Mouse (Mus musculus) hindbrain, postnatal 0 days (tissue): ENCODE data around the gene Elavl3. TPM values are rescaled to one million over a fixed set of nuclear protein-coding genes. Genes with fewer than 3 reads are reported as not detected.
A peak's percentile ranks its signal among the peaks of the same experiment; 100 is the strongest.

Experiments
- ATAC-seq: fragments of 200-750 bp; cut with Nextera tagmentation; 2 replicates; pipeline ENCODE4 v1.8.0; 2017; ENCODE audit warnings: mild to moderate bottlenecking, moderate TSS enrichment, moderate library complexity
- DNase-seq: peaks from one replicate; pipeline ENCODE4 v3.0.0-alpha.2; 2015; ENCODE audit warnings: low spot score
- H3K27ac ChIP-seq: fragments of 300-500 bp; sonication (generic); 2 replicates; pipeline ENCODE4 v1.5.1; 2014; ENCODE audit warnings: mild to moderate bottlenecking
- H3K27me3 ChIP-seq: fragments of 300-500 bp; sonication (generic); 2 replicates; pipeline ENCODE4 v1.6.1; 2014; ENCODE audit warnings: low read length, mixed read lengths; ENCODE audit not compliant: insufficient read depth
- H3K36me3 ChIP-seq: fragments of 300-500 bp; sonication (generic); 2 replicates; pipeline ENCODE4 v1.6.1; 2014; ENCODE audit warnings: low read length, mixed read lengths; ENCODE audit not compliant: insufficient read depth
- H3K4me1 ChIP-seq: fragments of 300-500 bp; sonication (generic); 2 replicates; pipeline ENCODE4 v1.6.1; 2014; ENCODE audit warnings: antibody characterized with exemption, low read length, mixed read lengths; ENCODE audit not compliant: insufficient read depth
- H3K4me2 ChIP-seq: fragments of 300-500 bp; sonication (generic); 2 replicates; pipeline ENCODE4 v1.6.1; 2014; ENCODE audit warnings: low read depth, mild to moderate bottlenecking, low read length, moderate library complexity, mixed read lengths
- H3K4me3 ChIP-seq: fragments of 300-500 bp; sonication (generic); 2 replicates; pipeline ENCODE4 v1.5.1; 2014; ENCODE audit warnings: low read length
- H3K9ac ChIP-seq: fragments of 300-500 bp; sonication (generic); replicated peaks from 2 replicates; pipeline ENCODE4 v1.6.1; 2014; ENCODE audit warnings: mild to moderate bottlenecking, low read length, moderate library complexity, mixed read lengths
- H3K9me3 ChIP-seq: fragments of 300-500 bp; sonication (generic); 2 replicates; pipeline ENCODE4 v1.6.1; 2016; ENCODE audit warnings: low read length, mixed read lengths
- CTCF ChIP-seq: IDR thresholded peaks from 2 replicates; pipeline ENCODE4 v1.5.1; 2016; ENCODE audit warnings: antibody characterized with exemption, control low read depth, low read depth
- WGBS: fragments of 180-500 bp; shearing (Covaris S2); extraction: QIAGEN DNeasy Blood & Tissue Kit; methylation state at CpG from one replicate; pipeline ENCODE4 v1.1.7; 2014; 5-methylcytosine and 5-hydroxymethylcytosine counted together
- polyA plus RNA-seq: library from polyadenylated mRNA; unstranded; fragments of >200 nt; fragmentation: Nextera tagmentation; extraction: Ambion mirVana; gene quantifications from 2 replicates; pipeline ENCODE4 v1.2.1, GENCODE M21; 2015
- total RNA-seq: library from RNA; depleted of rRNA; stranded (reverse); fragments of >200 nt; gene quantifications from 2 replicates; pipeline ENCODE4 v1.2.3, GENCODE M21; 2014; rRNA removed

The Elavl3 gene
- total RNA-seq: 192 and 204 TPM in 2 replicates
- polyA plus RNA-seq: 69.9 and 71.7 TPM in 2 replicates

DNA sequence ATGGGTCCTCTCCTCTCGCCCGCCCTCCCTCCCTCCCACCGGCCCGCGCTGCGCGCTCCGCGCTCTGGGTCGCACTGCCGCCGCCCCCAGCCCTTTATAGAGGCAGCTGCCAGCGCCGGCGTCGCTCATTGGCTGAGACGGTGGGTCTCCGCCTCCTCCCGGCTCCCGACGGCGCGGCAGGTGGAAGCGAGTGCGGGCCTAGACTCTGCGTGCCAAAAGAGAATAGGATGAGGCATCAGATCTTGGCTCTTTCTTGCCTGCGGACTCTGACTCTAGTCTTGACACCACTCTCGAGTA, at the start of gene Elavl3:
Gene Elavl3, minus strand, starts transcription at position 66 of the 297 bp plus-strand sequence.
- DNase-seq: peak; percentile 94
- Histone ChIP-seq H3K9me3 (no peaks in the 10 kb centered on the region), H3K4me3 (peak within 1 kb of the TSS; percentile 92), H3K4me1 (peaks cover 23% of the 10 kb centered on the region; the same call in 1 of the 2 replicates), H3K27ac (peak within 1 kb of the TSS; percentile 96), H3K9ac (peak within 1 kb of the TSS; percentile 86), H3K36me3 (no peaks in the 10 kb centered on the region; the same call in 1 of the 2 replicates), H3K27me3 (no peaks in the 10 kb centered on the region), H3K4me2 (peak within 1 kb of the TSS; percentile 72)
- no peak; the same call in 1 of the 2 replicates for TF ChIP-seq CTCF
- peak; percentile 73 for ATAC-seq
- WGBS: under 1% methylated on average over 21 of the region's 28 CpGs

DNA sequence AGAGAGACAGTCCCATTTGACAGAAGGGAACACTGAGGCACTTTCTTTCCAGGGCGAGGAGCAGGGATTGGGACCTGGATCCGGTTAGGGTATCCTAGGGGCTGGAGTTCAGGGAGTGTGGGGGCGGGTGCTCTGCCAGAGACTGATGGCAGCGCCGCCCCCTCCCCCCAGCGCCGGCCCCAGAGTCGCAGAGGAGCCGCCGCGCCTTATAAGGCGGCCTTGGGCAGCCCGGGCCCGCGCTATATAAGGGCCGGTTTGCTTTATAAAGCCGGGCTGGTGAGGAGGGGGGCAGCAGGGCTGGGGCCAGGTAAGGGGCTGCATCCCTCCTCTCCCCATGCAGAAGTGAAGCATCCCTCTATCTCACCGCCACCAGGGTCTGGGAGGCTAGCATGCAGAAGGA, 48.1 kb upstream of the Elavl3 start:
- Histone ChIP-seq H3K4me2 (no peak overlapping the region), H3K9me3 (no peaks in the 10 kb centered on the region), H3K4me3 (no peak overlapping the region), H3K4me1 (peaks cover 2% of the 10 kb centered on the region; the same call in 1 of the 2 replicates), H3K27ac (no peak overlapping the region), H3K9ac (no peak overlapping the region), H3K36me3 (no peaks in the 10 kb centered on the region), H3K27me3 (peaks cover 13% of the 10 kb centered on the region)
- 6% methylated on average over 18 of the region's 18 CpGs for WGBS
- DNase-seq: no peak
- no peak for TF ChIP-seq CTCF
- ATAC-seq: no peak

DNA sequence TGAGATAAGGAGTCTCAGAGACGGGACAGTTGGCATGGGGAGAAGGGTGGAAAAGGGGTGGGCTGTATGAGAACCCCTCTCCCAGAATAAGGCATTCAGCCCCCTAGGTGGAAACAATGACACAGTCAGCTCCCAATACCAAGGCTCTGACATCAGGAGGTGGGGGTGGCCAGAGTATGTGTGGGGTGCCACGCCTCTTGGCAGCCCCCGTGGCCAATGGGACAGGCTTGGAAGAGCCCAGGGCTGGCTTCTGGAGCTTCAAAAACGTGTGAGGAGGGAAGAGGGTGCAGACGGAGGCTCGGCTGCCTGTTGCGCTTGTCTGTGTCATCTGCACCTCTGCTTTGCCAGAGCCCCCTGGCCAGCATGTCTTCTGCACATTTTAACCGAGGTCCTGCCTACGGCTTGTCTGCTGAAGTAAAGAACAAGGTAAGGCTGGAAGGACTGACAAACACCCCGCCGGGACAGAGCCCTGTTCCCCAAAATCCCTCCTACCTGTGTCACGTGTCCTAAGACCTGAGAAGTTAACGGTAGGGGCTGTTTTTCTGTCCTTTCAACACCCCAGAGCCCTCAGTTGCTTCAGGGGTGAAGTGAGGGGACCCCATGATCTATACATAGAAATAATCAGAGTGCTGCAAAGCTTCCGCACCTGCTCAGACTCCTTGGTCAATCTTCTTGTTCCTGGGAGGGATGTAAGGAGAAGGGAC, 47.3 kb upstream of the Elavl3 start, which contains the start of gene Cnn1:
Gene Cnn1, plus strand, starts transcription at position 224 of the 704 bp plus-strand sequence.
- WGBS: 7% methylated on average over 14 of the region's 14 CpGs
- TF ChIP-seq CTCF: no peak

GRCm38 (mm10) chr9:22095854-22096307, 44.1 kb upstream of the Elavl3 start:
- ATAC-seq: peak; percentile 78
- Histone ChIP-seq H3K27me3 (peaks cover 13% of the 10 kb centered on the region), H3K4me1 (peaks cover 2% of the 10 kb centered on the region; the same call in 1 of the 2 replicates), H3K27ac (no peak overlapping the region), H3K36me3 (no peaks in the 10 kb centered on the region), H3K4me3 (peak overlapping the region; percentile 33), H3K9ac (peak overlapping the region; percentile 39; the same call in 1 of the 2 replicates), H3K9me3 (no peaks in the 10 kb centered on the region), H3K4me2 (peak overlapping the region; percentile 62)
- peak; percentile 67 for TF ChIP-seq CTCF
- DNase-seq: peak; percentile 74
- 4% methylated on average over 24 of the region's 24 CpGs for whole genome bisulfite sequencing

More for the DNA sequence above, 47.3 kb upstream of the Elavl3 start, which contains the start of gene Cnn1:
- Histone ChIP-seq H3K9me3 (no peaks in the 10 kb centered on the region), H3K4me1 (peaks cover 2% of the 10 kb centered on the region; the same call in 1 of the 2 replicates), H3K4me3 (no peak within 1 kb of the TSS), H3K36me3 (no peaks in the 10 kb centered on the region), H3K9ac (no peak within 1 kb of the TSS), H3K27ac (no peak within 1 kb of the TSS), H3K27me3 (peaks cover 13% of the 10 kb centered on the region), H3K4me2 (no peak within 1 kb of the TSS)
- no peak for ATAC-seq
- no peak for DNase-seq

- H3K27ac ChIP-seq: no peak overlapping the region
- WGBS: 96% methylated on average over 6 of the region's 6 CpGs
- no peak overlapping the region for H3K4me2 ChIP-seq
- DNase-seq (no peak), ATAC-seq (no peak)
- H3K9ac ChIP-seq: no peak overlapping the region
- no peak overlapping the region for H3K4me3 ChIP-seq
- no peaks in the 10 kb centered on the region for H3K9me3 ChIP-seq
- H3K36me3 ChIP-seq: no peaks in the 10 kb centered on the region
- H3K27me3 ChIP-seq: no peaks in the 10 kb centered on the region; the same call in 1 of the 2 replicates
- no peak for TF ChIP-seq CTCF
- H3K4me1 ChIP-seq: peaks cover 2% of the 10 kb centered on the region; the same call in 1 of the 2 replicates
These were observed 40.9 kb upstream of the Elavl3 start for GRCm38 (mm10) chr9:22092746-22093145.

GRCm38 (mm10) chr9:22089986-22090385, 38.2 kb upstream of the Elavl3 start:
- Histone ChIP-seq H3K9ac (no peak overlapping the region), H3K4me2 (no peak overlapping the region), H3K27ac (no peak overlapping the region), H3K9me3 (no peaks in the 10 kb centered on the region), H3K27me3 (no peaks in the 10 kb centered on the region), H3K36me3 (no peaks in the 10 kb centered on the region), H3K4me3 (no peak overlapping the region), H3K4me1 (0 out of 2 replicates have a peak, but pooled peaks cover 5% of the 10 kb centered on the region)
- no peak for ATAC-seq
- DNase-seq: no peak
- no peak for TF ChIP-seq CTCF
- WGBS: 77% methylated on average over 7 of the region's 7 CpGs

DNA sequence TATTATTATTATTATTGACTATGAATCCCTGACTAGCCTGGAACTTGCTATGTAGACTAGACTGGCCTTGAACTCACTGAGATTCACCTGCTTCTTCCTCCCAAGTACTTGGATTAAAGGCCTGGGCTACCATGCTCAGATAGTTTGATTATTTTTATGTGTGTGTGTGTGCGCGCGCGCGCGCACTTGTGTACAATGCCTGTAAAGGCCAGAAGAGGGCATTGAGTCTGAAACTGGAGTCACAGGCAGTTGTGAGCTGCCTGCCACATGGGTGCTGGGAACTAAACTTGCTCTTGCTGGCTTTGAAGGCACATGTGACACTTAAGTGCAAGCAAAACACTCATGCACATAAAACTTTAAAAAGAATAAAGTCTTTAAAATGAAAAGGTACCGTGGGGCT, 37.5 kb upstream of the Elavl3 start:
- Histone ChIP-seq H3K27me3 (no peaks in the 10 kb centered on the region), H3K4me1 (0 out of 2 replicates have a peak, but pooled peaks cover 5% of the 10 kb centered on the region), H3K4me2 (no peak overlapping the region), H3K9me3 (no peaks in the 10 kb centered on the region), H3K27ac (no peak overlapping the region), H3K4me3 (no peak overlapping the region), H3K36me3 (no peaks in the 10 kb centered on the region), H3K9ac (no peak overlapping the region)
- no peak for TF ChIP-seq CTCF
- DNase-seq (no peak), ATAC-seq (no peak)
- WGBS: 98% methylated on average over 7 of the region's 7 CpGs
